16 mouse cellular contexts compared by ENCODE assay signal in the genomic region with DNA sequence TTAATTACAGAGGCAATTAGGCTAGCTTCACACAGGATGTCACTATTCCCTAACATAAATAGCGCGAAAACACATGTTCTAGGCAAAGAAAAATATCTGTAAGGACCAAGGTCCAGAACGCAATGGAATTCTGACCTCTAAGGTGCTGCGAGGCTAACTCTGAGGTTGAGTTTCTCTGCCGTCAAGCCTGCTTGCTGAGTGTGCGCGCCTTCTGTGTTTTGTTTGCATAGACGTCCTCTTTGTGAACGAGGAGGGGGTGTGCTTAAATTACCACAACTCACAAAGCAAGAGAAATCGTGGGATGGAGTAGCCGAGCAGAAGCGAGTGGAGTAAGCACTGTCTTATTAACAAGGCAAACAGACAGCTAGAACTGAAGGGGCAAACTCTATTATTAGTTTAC.
A peak's percentile ranks its signal among the peaks of the same experiment; 100 is the strongest.
DNase-seq lines count a peak whose midpoint lies in the region; ATAC-seq and TF ChIP-seq lines count a peak whose summit lies in the region.
"Had no signal": no experiment of that assay in that cellular context is flagged by ENCODE, and none has a peak within 500 bp of the region (broad histone marks: within the 10 kb centered on the region; RNA-seq: fewer than 3 reads in every experiment).

No protein-coding gene starts in this region.

- H3K4me3 ChIP-seq in kidney, embryonic 15.5 days (replicated peaks), result no peak overlapping the region
- H3K4me3 ChIP-seq in midbrain, postnatal 0 days (ENCODE audit: low read depth, low read length), result no peak overlapping the region
- H3K4me3 ChIP-seq in midbrain, embryonic 16.5 days (ENCODE audit: low read depth, low read length), result no peak overlapping the region
- H3K4me3 ChIP-seq in forebrain, postnatal 0 days (ENCODE audit: low read depth, low read length), result no peak overlapping the region
- H3K4me3 ChIP-seq: erythroblast, embryonic 14.5 days; heart, embryonic 10.5 days; layer of hippocampus, adult 2 months had no signal

- H3K36me3 ChIP-seq in kidney, embryonic 15.5 days, result no peaks in the 10 kb centered on the region
- no peaks in the 10 kb centered on the region for H3K36me3 ChIP-seq in midbrain, postnatal 0 days (ENCODE audit: insufficient read depth, low read length)
- H3K36me3 ChIP-seq in midbrain, embryonic 16.5 days (ENCODE audit: control insufficient read depth, insufficient read depth, low read length), result no peaks in the 10 kb centered on the region
- H3K36me3 ChIP-seq in forebrain, postnatal 0 days (ENCODE audit: insufficient read depth), result no peaks in the 10 kb centered on the region
- H3K36me3 ChIP-seq: heart, embryonic 10.5 days had no signal

- TF ChIP-seq CTCF in midbrain, postnatal 0 days (IDR thresholded peaks at IDR 0.05), result 0 out of 2 replicates have a peak, but pooled peaks have one; percentile 2
- TF ChIP-seq CTCF in forebrain, postnatal 0 days (IDR thresholded peaks at IDR 0.05; ENCODE audit: low read depth), result peak; percentile 6; the same call in 1 of the 2 replicates

- ATAC-seq in kidney, embryonic 15.5 days (replicated peaks; ENCODE audit: low FRiP score), result no peak
- no peak for ATAC-seq in midbrain, postnatal 0 days (ENCODE audit: low FRiP score)
- ATAC-seq in midbrain, embryonic 16.5 days, result no peak
- ATAC-seq in forebrain, postnatal 0 days, result no peak; the same call in 1 of the 2 replicates

- H3K9me3 ChIP-seq in kidney, embryonic 15.5 days (replicated peaks), result no peaks in the 10 kb centered on the region
- H3K9me3 ChIP-seq in midbrain, postnatal 0 days (ENCODE audit: low read length), result no peaks in the 10 kb centered on the region
- no peaks in the 10 kb centered on the region for H3K9me3 ChIP-seq in midbrain, embryonic 16.5 days (replicated peaks; ENCODE audit: control insufficient read depth, low read length, poor library complexity, severe bottlenecking)
- no peaks in the 10 kb centered on the region for H3K9me3 ChIP-seq in forebrain, postnatal 0 days (ENCODE audit: low read length)
- H3K9me3 ChIP-seq: heart, embryonic 10.5 days had no signal

- no peak overlapping the region for H3K27ac ChIP-seq in kidney, embryonic 15.5 days
- no peak overlapping the region for H3K27ac ChIP-seq in midbrain, postnatal 0 days (ENCODE audit: low read depth, low read length)
- no peak overlapping the region for H3K27ac ChIP-seq in midbrain, embryonic 16.5 days (ENCODE audit: low read length)
- no peak overlapping the region for H3K27ac ChIP-seq in forebrain, postnatal 0 days (ENCODE audit: low read depth, low read length)
- H3K27ac ChIP-seq: heart, embryonic 10.5 days; layer of hippocampus, adult 2 months; liver, embryonic 14.5 days had no signal

- peak overlapping the region; percentile 26; the same call in 1 of the 2 replicates for H3K4me2 ChIP-seq in kidney, embryonic 15.5 days
- H3K4me2 ChIP-seq in midbrain, postnatal 0 days (ENCODE audit: low read depth, low read length, poor library complexity, severe bottlenecking), result no peak overlapping the region
- H3K4me2 ChIP-seq in midbrain, embryonic 16.5 days (ENCODE audit: low read length), result no peak overlapping the region
- no peak overlapping the region; the same call in 1 of the 2 replicates for H3K4me2 ChIP-seq in forebrain, postnatal 0 days (ENCODE audit: low read depth)

- H3K4me1 ChIP-seq in kidney, embryonic 15.5 days, result peaks cover 13% of the 10 kb centered on the region; the same call in 1 of the 2 replicates
- no peaks in the 10 kb centered on the region for H3K4me1 ChIP-seq in midbrain, postnatal 0 days (ENCODE audit: insufficient read depth, low read length)
- no peaks in the 10 kb centered on the region for H3K4me1 ChIP-seq in midbrain, embryonic 16.5 days (ENCODE audit: control insufficient read depth, insufficient read depth, low read length)
- no peaks in the 10 kb centered on the region for H3K4me1 ChIP-seq in forebrain, postnatal 0 days (ENCODE audit: insufficient read depth)

- H3K9ac ChIP-seq in kidney, embryonic 15.5 days, result no peak overlapping the region
- no peak overlapping the region for H3K9ac ChIP-seq in midbrain, postnatal 0 days (replicated peaks; ENCODE audit: low read length, poor library complexity, severe bottlenecking)
- H3K9ac ChIP-seq in midbrain, embryonic 16.5 days (ENCODE audit: low read depth, low read length), result no peak overlapping the region
- no peak overlapping the region for H3K9ac ChIP-seq in forebrain, postnatal 0 days
- H3K9ac ChIP-seq: liver, embryonic 14.5 days had no signal

- no peaks in the 10 kb centered on the region for H3K27me3 ChIP-seq in kidney, embryonic 15.5 days
- H3K27me3 ChIP-seq in midbrain, postnatal 0 days (ENCODE audit: insufficient read depth, low read length), result no peaks in the 10 kb centered on the region
- no peaks in the 10 kb centered on the region for H3K27me3 ChIP-seq in midbrain, embryonic 16.5 days (ENCODE audit: control insufficient read depth, insufficient read depth, low read depth, low read length)
- H3K27me3 ChIP-seq in forebrain, postnatal 0 days (ENCODE audit: insufficient read depth, low read length), result no peaks in the 10 kb centered on the region

- 15% methylated on average over 12 of the region's 12 CpGs for WGBS in kidney, embryonic 15.5 days
- WGBS in midbrain, postnatal 0 days, result 62% methylated on average over 12 of the region's 12 CpGs
- WGBS in midbrain, embryonic 16.5 days, result 57% methylated on average over 12 of the region's 12 CpGs
- 19% methylated on average over 12 of the region's 12 CpGs for WGBS in forebrain, postnatal 0 days

- no peak for DNase-seq in kidney, adult 9 months
- no peak for DNase-seq in midbrain, postnatal 0 days (ENCODE audit: low spot score)
- DNase-seq in forebrain, postnatal 0 days, result no peak
- DNase-seq in yolk sac, embryonic 10.5 days (ENCODE audit: low spot score), result peak; percentile 15
- DNase-seq in urinary bladder, adult 18-20 months (ENCODE audit: low spot score in 2 of 2), result no peak
- DNase-seq: adrenal gland, postnatal 36 days; heart, postnatal 4 days; kidney, adult 11 months; right cerebral cortex, postnatal 14 days; thymus, adult 18-20 months had no signal
